Mouse (Mus musculus) testis, adult 2 months (tissue): ENCODE results near the gene Bricd5. TPM values are rescaled to one million over a fixed set of nuclear protein-coding genes. Genes with fewer than 3 reads are reported as not detected.

Experiments used
- H3K27ac ChIP-seq: fragments of 200-500 bp; 2 replicates; pipeline ENCODE4 v1.5.1; 2012; ENCODE audit warnings: low read depth, low read length; ENCODE audit not compliant: control insufficient read depth, insufficient read depth
- H3K27me3 ChIP-seq: fragments of 200-500 bp; 2 replicates; pipeline ENCODE4 v1.6.1; 2012; ENCODE audit warnings: mild to moderate bottlenecking, low read length, moderate library complexity; ENCODE audit not compliant: control insufficient read depth, insufficient read depth
- H3K36me3 ChIP-seq: fragments of 200-500 bp; 2 replicates; pipeline ENCODE4 v1.6.1; 2012; ENCODE audit warnings: mild to moderate bottlenecking, low read length; ENCODE audit not compliant: control insufficient read depth, insufficient read depth
- H3K4me1 ChIP-seq: fragments of 200-500 bp; 2 replicates; pipeline ENCODE4 v1.6.1; 2012; ENCODE audit warnings: low read length; ENCODE audit not compliant: control insufficient read depth, insufficient read depth
- H3K4me3 ChIP-seq: fragments of 200-500 bp; 2 replicates; pipeline ENCODE4 v1.5.1; 2012; ENCODE audit warnings: low read depth, mild to moderate bottlenecking, low read length, moderate library complexity, mixed read lengths; ENCODE audit not compliant: control insufficient read depth
- CTCF ChIP-seq: fragments of 200-500 bp; IDR thresholded peaks from 2 replicates; pipeline ENCODE4 v1.5.1; 2012; ENCODE audit warnings: low read depth, mild to moderate bottlenecking, inconsistent platforms, low read length, moderate library complexity; ENCODE audit not compliant: control insufficient read depth, insufficient read depth, insufficient replicate concordance
- POLR2A ChIP-seq: fragments of 200-500 bp; IDR thresholded peaks from 2 replicates; pipeline ENCODE4 v1.6.1; 2012; ENCODE audit warnings: low read depth, mild to moderate bottlenecking, inconsistent platforms, low read length, moderate library complexity; ENCODE audit not compliant: control insufficient read depth
- polyA plus RNA-seq: library from polyadenylated mRNA; depleted of rRNA; stranded (reverse); fragments of >200 nt; gene quantifications from 2 replicates; pipeline ENCODE4 v1.2.3, GENCODE M21; 2012

Gene Bricd5
- polyA plus RNA-seq, 1 experiment = 7.9 TPM

- Histone ChIP-seq H3K4me3 (no peak overlapping the region), H3K4me1 (no peaks in the 10 kb centered on the region), H3K27me3 (no peaks in the 10 kb centered on the region), H3K36me3 (no peaks in the 10 kb centered on the region), H3K27ac (no peak overlapping the region)
- no peak; the same call in 1 of the 2 replicates for TF ChIP-seq CTCF
- no peak for TF ChIP-seq POLR2A
Observed at GRCm38 (mm10) chr17:24437016-24437415, 36.7 kb upstream of the Bricd5 start.

- H3K4me3 ChIP-seq = no peak overlapping the region
- no peak overlapping the region for H3K27ac ChIP-seq
- H3K27me3 ChIP-seq = no peaks in the 10 kb centered on the region
- H3K36me3 ChIP-seq = peaks cover 2% of the 10 kb centered on the region
- H3K4me1 ChIP-seq = no peaks in the 10 kb centered on the region
- no peak for TF ChIP-seq CTCF
Observed at GRCm38 (mm10) chr17:24440377-24440776, 33.3 kb upstream of the Bricd5 start.

GRCm38 (mm10) chr17:24441148-24441547 is 32.5 kb upstream of the Bricd5 start:
- peaks cover 2% of the 10 kb centered on the region for H3K36me3 ChIP-seq
- no peaks in the 10 kb centered on the region for H3K4me1 ChIP-seq
- H3K27me3 ChIP-seq = no peaks in the 10 kb centered on the region
- TF ChIP-seq POLR2A (no peak), CTCF (peak; percentile 16; the same call in 1 of the 2 replicates)
- H3K4me3 ChIP-seq = no peak overlapping the region
- no peak overlapping the region for H3K27ac ChIP-seq

- no peak for TF ChIP-seq POLR2A
- no peak for TF ChIP-seq CTCF
- H3K4me1 ChIP-seq = no peaks in the 10 kb centered on the region
Observed at GRCm38 (mm10) chr17:24442107-24442506, 31.6 kb upstream of the Bricd5 start.

GRCm38 (mm10) chr17:24442632-24443155 is 31.0 kb upstream of the Bricd5 start, which contains the start of gene Dnase1l2:
Dnase1l2 (minus strand) TSS chr17:24443105.
- no peak for TF ChIP-seq CTCF
- no peak for TF ChIP-seq POLR2A
- Histone ChIP-seq H3K4me1 (no peaks in the 10 kb centered on the region), H3K27ac (no peak within 1 kb of the TSS), H3K4me3 (no peak within 1 kb of the TSS), H3K36me3 (peaks cover 2% of the 10 kb centered on the region), H3K27me3 (no peaks in the 10 kb centered on the region)

More at GRCm38 (mm10) chr17:24442107-24442506, 31.6 kb upstream of the Bricd5 start:
- Histone ChIP-seq H3K27me3 (no peaks in the 10 kb centered on the region), H3K36me3 (peaks cover 2% of the 10 kb centered on the region), H3K4me3 (no peak overlapping the region), H3K27ac (no peak overlapping the region)

- TF ChIP-seq POLR2A (no peak), CTCF (no peak)
- no peaks in the 10 kb centered on the region for H3K27me3 ChIP-seq
- no peaks in the 10 kb centered on the region for H3K4me1 ChIP-seq
- no peak overlapping the region for H3K4me3 ChIP-seq
- H3K27ac ChIP-seq = no peak overlapping the region
- peaks cover 4% of the 10 kb centered on the region for H3K36me3 ChIP-seq
Observed at GRCm38 (mm10) chr17:24443409-24443808, 30.3 kb upstream of the Bricd5 start.

GRCm38 (mm10) chr17:24446590-24446989 is 27.1 kb upstream of the Bricd5 start:
- Histone ChIP-seq H3K36me3 (peaks cover 8% of the 10 kb centered on the region), H3K27me3 (no peaks in the 10 kb centered on the region), H3K27ac (no peak overlapping the region), H3K4me3 (no peak overlapping the region), H3K4me1 (no peaks in the 10 kb centered on the region)
- no peak for TF ChIP-seq CTCF
- no peak for TF ChIP-seq POLR2A

GRCm38 (mm10) chr17:24449507-24449906 is 24.2 kb upstream of the Bricd5 start:
- Histone ChIP-seq H3K27me3 (no peaks in the 10 kb centered on the region), H3K27ac (no peak overlapping the region), H3K36me3 (peaks cover 8% of the 10 kb centered on the region), H3K4me1 (peaks cover 3% of the 10 kb centered on the region; the same call in 1 of the 2 replicates), H3K4me3 (no peak overlapping the region)
- no peak for TF ChIP-seq POLR2A
- TF ChIP-seq CTCF = no peak
